Mouse (Mus musculus) brain, embryonic 14.5 days (tissue): ENCODE measurements around the gene Exoc2.

Source experiments
- CTCF ChIP-seq: fragments of 200-500 bp; IDR thresholded peaks from 2 replicates; pipeline ENCODE4 v1.5.1; 2012; ENCODE audit warnings: inconsistent platforms, mild to moderate bottlenecking, moderate library complexity, borderline replicate concordance; ENCODE audit not compliant: insufficient read depth, insufficient read length; ENCODE audit errors: extremely low read depth
- POLR2A ChIP-seq: fragments of 200-500 bp; IDR thresholded peaks from 2 replicates; pipeline ENCODE4 v1.6.1; 2012; ENCODE audit warnings: mild to moderate bottlenecking, inconsistent platforms, borderline replicate concordance; ENCODE audit not compliant: poor library complexity, insufficient read depth, insufficient read length, severe bottlenecking; ENCODE audit errors: extremely low read depth

DNA sequence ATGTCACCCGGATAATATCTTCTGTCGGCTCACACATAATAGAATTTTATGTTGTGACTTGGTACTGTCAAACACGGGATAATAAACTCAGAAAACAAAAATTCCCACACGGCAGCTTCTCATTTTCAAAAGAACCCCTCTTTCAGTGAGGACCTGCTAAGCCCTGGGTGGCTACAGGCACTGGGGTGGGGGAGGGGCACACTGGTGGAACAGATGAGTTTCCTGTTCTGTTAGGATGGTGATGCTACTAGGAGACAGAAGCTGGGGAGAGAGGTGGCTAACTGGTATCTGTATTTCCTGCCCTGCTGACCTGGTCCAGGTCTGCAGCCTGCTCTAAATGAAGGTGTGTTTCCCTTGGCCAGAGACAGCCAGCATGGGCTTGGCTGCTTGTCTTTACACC lies 172.0 kb downstream of the Exoc2 start:
- TF ChIP-seq CTCF (no peak), POLR2A (no peak)
